In the genomic region with DNA sequence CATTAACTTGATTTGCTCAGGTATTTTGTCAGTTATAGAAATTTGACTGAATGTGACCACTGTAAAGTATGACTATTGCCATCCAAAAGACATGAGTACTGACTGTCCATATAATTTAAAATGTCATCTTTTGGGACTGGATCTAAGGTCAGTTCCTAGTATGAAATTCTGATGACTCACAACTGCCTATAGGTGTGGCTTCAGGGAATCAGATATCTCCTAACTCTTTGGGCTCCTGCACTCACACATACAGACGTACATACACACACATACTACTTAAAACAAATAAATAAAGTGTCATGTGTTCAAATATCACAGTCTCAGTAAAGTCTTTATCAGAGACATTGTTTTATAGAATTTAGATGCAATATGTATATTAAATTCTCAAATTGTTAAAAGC, we compare ENCODE assay signal across 17 mouse cellular contexts. TPM values are rescaled to one million over a fixed set of nuclear protein-coding genes. Genes with fewer than 3 reads are reported as not detected.
"Had no signal": no experiment of that assay in that cellular context is flagged by ENCODE, and none has a peak within 500 bp of the region (broad histone marks: within the 10 kb centered on the region; RNA-seq: fewer than 3 reads in every experiment).

No protein-coding gene starts in this region.

- H3K36me3 ChIP-seq: limb, embryonic 13.5 days; neural tube, embryonic 15.5 days had no signal

- H3K9me3 ChIP-seq: limb, embryonic 13.5 days; neural tube, embryonic 15.5 days had no signal

- H3K4me2 ChIP-seq: limb, embryonic 13.5 days; neural tube, embryonic 15.5 days had no signal

- H3K27ac ChIP-seq: kidney, postnatal 0 days; layer of hippocampus, adult 2 months; limb, embryonic 13.5 days; neural tube, embryonic 15.5 days; stomach, postnatal 0 days had no signal

- ATAC-seq: intestine, postnatal 0 days had no signal

- H3K4me3 ChIP-seq: layer of hippocampus, adult 2 months; limb, embryonic 13.5 days; myocyte; neural tube, embryonic 15.5 days had no signal

- DNase-seq: kidney, adult 8-10 months; kidney, postnatal 36 days; left cerebral cortex, postnatal 4 days; lung, adult 18-20 months; midbrain, embryonic 14.5 days; thymus, postnatal 4 days had no signal

- H3K4me1 ChIP-seq: limb, embryonic 13.5 days; neural tube, embryonic 15.5 days had no signal

- H3K27me3 ChIP-seq: limb, embryonic 13.5 days; neural tube, embryonic 15.5 days had no signal

- H3K9ac ChIP-seq: limb, embryonic 13.5 days; neural tube, embryonic 15.5 days had no signal

RNA-seq across cellular contexts. Expression of a gene that starts 5.8 kb away (rescaled TPM):
- total RNA-seq: layer of hippocampus, adult 2 months; layer of hippocampus, postnatal 10 days; left cerebral cortex, postnatal 10 days; left cerebral cortex, postnatal 4 days had no signal
- polyA plus RNA-seq: limb, embryonic 13.5 days; lung, embryonic 16.5 days; midbrain, embryonic 14.5 days; myocyte; neural tube, embryonic 11.5 days; neural tube, embryonic 15.5 days; stomach, postnatal 0 days had no signal
